Mouse (Mus musculus) embryonic fibroblast, embryonic 13.5 days (primary cell): Measurements from ENCODE around the gene Zfp282.

Experiments used
- CTCF ChIP-seq: IDR thresholded peaks from 2 replicates; pipeline ENCODE4 v1.5.1; 2011; ENCODE audit warnings: mild to moderate bottlenecking, control low read depth, low read length, moderate library complexity, borderline replicate concordance; ENCODE audit not compliant: insufficient read depth
- POLR2A ChIP-seq: IDR thresholded peaks from 2 replicates; pipeline ENCODE4 v1.6.1; 2011; ENCODE audit warnings: low read depth, mild to moderate bottlenecking, control low read depth, low read length, moderate library complexity

DNA sequence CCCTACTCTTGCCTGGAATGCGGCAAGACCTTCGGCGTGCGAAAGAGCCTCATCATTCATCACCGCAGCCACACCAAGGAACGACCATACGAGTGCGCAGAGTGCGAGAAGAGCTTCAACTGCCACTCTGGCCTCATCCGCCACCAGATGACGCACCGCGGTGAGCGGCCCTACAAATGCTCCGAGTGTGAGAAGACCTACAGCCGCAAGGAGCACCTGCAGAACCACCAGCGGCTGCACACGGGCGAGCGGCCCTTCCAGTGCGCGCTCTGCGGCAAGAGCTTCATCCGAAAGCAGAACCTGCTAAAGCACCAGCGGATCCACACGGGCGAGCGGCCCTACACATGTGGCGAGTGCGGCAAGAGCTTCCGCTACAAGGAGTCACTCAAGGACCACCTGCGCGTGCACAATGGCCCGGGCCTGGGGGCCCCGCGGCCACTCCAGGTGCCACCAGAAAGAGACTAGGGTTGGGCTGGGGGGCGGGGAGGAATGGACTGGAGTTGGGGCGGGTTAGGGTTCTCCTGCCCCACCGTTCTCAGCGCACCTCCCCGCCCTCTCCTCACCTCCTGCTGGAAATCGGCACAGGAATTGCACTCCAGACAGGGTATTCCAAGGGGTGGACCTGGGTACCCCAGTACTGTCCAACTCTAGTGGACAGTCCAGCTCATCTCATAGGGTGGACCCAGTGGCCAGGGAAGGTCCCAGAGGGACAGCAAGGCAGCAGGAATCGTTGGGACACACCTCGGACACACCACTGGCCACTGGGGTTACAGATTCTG lies 28.1 kb downstream of the Zfp282 start:
- TF ChIP-seq CTCF (no peak), POLR2A (no peak)
